Mouse (Mus musculus): ENCODE data around the gene Zfp324.

The Zfp324 gene

DNA sequence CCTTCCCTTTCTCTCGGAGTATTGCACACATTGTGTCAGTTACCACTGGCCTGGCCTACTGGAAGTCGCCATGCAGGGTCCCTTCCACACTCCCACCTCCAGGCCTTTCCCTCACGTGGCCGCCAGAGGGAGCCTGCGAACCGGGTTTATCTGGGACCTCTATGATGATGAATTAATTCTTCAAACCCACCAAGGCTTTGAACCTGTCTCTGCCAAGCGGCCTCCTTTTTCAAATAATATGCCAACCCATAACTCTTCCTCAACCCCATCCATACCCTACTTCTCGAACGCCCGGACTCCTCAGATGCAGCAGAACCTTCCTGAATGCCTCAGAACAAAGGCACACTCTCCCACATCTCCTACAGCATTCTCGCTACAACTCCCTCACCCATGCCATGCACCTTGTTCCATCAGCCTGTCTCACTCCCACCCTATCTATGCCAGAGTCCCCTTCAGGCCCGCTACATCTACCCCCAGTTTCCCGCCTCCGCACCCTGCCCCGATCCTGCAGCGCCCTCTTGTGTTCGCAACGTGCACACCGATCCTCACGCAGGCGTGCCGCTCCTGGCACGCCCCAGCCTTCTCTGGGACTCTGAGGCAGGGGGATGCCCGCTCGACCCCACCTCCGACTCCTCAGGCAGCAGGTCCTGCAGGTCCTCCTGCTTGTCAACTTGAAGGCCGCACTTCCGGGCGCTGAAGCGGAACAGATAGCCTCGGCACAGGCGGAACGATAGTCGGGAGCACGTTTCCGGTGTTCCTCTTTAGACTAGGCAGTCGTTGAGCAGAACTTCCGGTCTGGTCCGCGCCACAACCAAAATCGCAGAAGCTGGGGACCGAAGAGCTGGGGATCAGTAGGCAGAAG is 43.7 kb downstream of the Zfp324 start:
- DNase-seq (ENCODE audit: low read depth, low spot score): peak; percentile 97

DNA sequence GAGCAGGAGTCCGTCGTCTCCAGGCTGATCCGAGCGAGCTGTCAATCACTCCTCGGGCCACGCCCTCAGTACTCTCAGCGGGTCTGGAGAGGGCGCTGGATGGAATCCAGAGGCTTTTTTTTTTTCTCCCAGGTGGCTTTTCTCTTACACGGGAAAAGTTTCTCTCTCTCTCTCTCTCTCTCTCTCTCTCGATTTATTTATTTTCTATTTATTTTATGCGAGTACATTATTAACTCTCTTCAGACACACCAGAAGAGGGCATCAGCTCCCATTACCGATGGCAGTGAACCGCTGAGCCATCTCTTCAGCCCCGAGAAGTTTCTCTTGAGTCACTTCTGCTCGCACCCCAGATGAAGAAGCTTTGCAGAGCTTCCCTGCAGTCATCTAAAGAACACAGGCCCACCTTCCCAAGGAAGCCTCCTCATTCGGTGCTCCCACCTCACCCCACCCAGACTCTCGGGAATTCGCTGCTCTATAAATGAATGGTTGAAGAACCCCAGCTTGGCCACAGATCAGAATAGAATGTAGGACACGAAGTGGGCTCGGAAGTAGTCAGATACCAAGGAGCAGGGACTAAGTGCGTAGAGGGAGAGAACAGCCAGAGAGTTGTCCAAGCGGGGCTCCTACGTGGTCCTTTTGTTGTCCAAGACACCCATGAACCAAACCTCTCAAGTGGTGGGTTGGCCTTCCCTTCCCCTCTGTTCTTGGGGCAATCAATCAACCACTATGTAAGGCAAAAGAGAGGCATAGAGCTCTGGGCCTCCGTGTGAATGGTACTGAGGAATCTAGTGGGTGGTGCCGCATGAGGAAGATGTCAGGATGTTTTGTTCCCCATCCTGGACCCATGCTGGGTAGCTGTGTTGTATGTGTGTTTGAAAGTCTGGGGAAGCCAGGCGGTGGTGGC is 44.6 kb downstream of the Zfp324 start, which contains the start of gene Zbtb45:
Gene Zbtb45, minus strand, starts transcription at position 30 of the 904 bp plus-strand sequence.
- DNase-seq (ENCODE audit: low read depth, low spot score): no peak

DNA sequence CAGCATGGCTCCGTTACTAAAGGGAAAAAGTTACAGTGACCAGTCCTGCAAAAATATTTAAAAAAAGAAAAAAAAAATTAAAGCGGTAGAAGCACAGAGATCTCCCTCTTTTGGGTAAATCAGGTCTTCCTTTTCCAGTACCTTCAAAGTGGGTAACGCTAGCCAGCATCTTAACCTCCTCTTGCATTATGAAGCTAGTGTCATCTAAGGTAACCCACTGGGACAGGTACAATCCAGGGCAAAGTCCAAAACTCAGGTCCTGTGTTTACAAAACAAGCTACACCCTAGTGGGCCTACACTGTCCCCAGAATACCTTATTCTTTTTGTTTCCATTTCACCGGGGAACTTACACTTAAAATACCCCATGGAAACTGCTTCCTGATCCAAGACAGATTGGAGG is 48.0 kb downstream of the Zfp324 start:
- no peak for DNase-seq (ENCODE audit: low read depth, low spot score)

DNA sequence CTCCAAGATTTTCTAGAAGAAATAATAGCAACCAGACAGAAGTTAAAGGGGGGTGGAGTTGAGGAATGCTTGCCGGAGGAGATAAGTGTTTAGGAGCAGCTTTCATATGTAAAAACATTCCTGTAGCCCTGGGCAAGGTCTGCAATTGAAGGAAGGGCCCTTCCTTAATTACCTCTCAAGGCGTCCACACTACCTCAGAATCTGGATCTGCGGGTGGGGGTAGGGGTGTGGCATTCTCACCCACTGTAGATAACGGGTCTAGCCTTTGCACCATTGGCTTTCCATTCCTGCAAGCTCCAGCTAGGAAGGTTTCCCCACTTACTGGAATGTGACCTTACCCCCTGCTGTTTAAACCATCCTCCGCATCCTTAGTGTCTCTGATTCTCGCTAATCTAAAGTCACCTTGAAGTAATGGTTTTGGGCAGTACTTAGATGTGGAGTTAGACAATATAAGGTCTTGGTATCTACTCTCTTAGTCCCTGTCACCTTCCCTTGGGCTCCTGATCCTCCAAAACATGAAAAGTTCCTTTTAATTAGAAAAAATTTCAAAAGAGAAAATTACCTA is 48.7 kb downstream of the Zfp324 start:
- DNase-seq (ENCODE audit: low read depth, low spot score): no peak

DNA sequence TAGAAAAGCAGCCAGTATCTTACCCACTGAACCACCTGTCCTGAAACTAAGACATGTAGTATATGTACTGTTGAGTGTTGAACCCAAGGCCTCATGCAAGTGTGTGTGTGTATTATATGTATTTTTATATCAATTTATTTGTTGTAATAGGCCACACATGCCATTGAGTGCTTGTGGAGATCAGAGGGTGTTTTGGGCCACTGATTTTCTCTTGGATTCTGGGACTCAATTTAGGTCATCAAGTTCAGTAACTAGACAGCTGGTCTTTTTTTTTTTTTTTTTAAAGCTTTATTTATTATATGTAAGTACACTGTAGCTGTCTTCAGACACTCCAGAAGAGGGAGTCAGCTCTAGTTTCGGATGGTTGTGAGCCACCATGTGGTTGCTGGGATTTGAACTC is 49.6 kb downstream of the Zfp324 start:
- DNase-seq (ENCODE audit: low read depth, low spot score): no peak

DNA sequence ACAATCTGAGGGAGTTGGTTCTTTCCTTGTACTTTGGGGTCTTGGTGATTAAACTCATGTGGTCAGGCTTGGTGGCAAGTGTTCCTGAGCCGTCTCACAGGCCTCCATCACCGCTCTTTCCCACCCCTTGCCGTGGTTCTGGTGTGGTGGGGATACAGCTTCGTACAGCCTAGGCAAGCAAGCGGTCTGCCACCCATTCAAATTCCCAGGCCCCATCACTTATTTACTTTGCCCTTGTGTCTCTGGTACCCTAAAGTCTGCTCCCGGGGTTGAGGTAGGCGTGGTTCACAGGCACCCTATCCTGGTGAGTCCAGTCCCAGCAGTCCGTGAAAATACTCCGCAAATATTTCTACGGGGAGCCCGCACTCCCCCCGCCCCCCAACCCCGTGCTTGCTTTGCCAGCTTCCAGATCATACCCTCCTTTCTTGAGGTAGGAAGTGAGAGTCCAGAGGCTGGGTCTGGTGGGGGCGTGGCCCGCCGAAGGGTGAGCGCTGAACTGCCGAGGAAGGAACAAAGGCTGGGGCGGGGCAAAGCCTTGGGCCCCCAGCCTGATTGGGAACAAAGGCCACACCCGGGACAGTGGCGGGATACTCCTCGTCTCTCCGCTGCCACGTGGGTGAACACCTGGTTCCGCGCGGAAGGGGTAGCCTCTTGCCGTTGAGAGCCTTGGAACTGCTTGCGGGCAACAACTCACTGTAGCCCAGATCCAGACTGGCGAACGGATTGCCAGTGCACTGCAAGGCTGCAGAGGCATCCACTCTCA is 57.3 kb downstream of the Zfp324 start:
- peak; percentile 92 for DNase-seq (ENCODE audit: low read depth, low spot score)
